Mouse (Mus musculus) frontal cortex, adult (tissue): ENCODE data around the gene Spn.
"Not testable (repeated sequence)": the region's sequence is repeated elsewhere in the genome, so short reads cannot be mapped to it uniquely, and the experiment has no call there.

Experiments used
- ATAC-seq: cut with Nextera tagmentation; 2 replicates; pipeline ENCODE4 v1.9.2; 2017; ENCODE audit warnings: mild to moderate bottlenecking, moderate library complexity, mixed read lengths; ENCODE audit not compliant: low TSS enrichment

Spn gene

DNA sequence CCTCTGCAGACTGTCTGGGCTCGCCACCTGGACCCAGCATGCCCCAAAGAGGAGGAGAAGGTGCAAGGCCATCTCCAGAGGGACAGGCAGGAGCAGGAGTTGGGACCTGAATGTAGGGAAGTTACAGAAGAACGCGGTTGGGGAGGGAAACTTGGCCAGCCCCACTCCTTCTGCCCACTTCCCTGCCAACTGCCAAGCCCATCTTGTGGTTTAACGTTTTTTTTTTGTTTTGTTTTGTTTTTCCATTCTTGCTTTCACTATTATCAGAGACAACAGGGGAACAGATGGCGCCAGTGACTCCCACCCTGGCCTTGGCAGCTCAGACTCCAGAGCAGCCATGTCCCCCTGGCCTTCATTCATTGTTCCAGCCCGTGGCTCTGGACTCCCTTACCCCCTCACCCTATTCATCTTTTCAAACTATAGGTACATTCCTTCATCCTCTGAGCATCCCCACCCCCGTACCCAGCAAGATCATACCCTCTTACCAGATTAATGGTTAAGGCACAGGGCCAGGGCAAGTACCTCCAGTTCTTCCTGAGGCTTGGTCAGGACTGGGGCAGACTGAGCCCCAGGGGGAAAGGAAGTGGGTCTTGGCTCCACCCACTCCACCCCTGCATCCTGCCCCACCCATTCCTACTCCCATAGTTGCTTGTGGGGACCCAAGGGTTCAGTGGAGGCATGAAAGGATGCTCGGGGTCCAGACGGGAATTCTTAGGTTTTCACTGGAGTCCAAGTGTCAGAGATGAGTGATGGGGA is at the start of gene Spn:
Gene Spn (minus strand): TSS at position 562 of the 756 bp plus-strand sequence.
- ATAC-seq = no peak

- ATAC-seq = no peak
These were observed 49.7 kb upstream of the Spn start for GRCm38 (mm10) chr7:127187351-127187750.

GRCm38 (mm10) chr7:127185601-127186000 is 48.0 kb upstream of the Spn start:
- ATAC-seq = peak; percentile 44; the same call in 1 of the 2 replicates

GRCm38 (mm10) chr7:127184720-127185119 is 47.1 kb upstream of the Spn start:
- ATAC-seq = no peak

DNA sequence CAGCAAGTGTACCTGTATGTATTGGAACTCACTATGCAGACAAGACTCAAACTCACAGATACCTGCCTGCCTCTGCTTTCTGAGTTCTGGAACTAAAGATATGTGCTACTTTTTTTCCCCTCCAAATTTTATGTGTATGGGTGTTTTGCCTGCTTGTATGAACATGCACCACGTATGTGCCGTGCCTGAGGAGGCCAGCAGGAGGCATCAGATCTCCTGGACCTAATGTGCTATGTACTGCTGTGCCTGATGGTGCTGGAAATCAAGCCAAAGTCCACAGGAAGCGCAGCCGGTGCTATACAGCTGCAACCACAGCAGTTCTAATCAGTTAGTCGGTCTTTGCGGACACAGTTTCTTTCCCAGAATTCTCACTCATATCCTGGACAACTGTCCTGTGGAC is 46.2 kb upstream of the Spn start:
- ATAC-seq = no peak

DNA sequence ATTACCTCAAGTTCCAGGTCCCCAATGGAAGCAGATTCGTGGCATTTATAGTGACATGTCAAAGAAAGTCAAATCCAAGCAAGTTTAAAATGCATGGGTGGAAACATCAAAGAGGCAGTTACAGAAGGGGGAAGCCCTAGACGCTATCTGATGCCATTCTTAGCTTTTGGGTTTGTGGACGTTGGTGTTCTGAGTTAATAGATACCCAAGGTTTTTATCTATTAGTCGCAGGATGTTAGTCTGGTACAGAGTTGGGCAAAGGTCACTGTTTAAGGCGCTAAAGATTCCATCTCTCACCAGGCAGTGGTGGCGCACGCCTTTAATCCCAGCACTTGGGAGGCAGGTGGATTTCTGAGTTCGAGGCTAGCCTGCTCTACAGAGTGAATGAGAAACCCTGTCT is 45.7 kb upstream of the Spn start:
- ATAC-seq = no peak

DNA sequence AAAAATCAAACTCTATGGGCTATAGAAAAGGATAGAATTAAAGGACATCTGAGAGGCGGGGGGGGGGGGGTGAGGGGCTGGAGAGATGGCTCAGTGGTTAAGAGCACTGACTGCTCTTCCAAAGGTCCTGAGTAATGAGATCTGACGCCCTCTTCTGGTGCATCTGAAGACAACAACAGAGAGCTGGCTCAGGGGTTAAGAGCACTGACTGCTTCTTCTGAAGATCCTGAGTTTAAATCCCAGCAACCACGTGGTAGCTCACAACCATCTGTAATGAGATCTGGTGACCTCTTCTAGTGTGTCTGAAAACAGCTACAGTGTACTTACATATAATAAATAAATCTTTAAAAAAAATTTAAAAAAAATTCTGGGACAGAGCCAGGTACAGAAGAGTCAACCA is 44.1 kb upstream of the Spn start:
- ATAC-seq = not testable (repeated sequence)

DNA sequence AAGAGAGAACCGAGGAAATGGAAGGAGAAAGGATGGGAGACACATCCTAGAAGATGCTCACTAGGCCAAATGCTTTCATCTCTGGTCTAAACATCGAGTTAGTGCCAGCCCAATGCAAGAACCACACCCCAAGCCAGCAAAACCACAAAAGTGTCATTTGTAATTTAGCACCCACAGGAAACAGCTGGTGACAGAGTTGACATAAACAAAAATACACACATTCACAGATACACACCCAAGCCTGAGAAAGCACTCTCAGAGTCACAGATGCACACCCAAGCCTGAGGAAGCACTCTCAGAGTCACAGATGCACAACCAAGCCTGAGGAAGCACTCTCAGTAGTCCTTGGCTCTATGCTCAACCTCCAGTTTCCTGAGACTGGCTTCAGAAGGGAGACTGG is 43.2 kb upstream of the Spn start:
- ATAC-seq = no peak

DNA sequence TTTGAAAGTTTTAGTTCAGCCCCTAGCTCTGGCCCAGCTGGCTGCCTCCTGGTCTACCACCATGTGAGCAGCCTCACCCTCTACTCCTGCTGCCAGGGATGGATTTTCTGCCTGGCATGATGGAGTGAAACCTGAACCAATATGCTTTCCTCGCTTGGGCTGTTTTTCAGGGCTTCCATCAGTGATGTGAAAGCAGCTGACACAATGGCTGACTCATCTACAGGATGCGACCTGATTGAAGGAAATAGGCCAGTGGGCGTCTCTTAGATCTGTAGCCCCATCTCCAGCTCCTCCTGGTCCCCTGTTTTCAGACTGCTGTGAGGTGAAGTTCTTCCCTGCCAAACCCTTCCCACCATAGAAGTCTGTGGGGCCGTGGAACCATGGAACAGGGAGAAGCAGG is 39.3 kb upstream of the Spn start:
- ATAC-seq = no peak

DNA sequence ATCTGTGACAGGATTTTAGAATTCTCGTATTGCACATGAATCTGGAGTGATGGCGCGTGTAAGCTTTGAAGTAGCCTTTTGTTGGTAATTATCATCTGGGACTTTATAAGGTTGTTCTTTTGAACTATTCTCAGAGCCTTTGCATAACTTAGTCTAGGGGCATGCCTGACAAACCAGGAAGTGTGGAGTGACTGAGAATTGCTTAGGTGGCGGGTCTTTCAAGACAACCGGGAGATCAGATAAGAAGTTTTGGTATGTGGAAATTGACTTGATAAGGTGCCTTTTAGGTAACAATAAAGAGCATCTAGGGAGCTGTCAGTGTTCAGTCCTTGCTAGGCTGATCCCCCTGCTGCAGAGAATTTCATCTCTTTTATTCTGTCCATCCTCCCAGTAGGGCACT is 28.9 kb upstream of the Spn start:
- ATAC-seq = no peak

DNA sequence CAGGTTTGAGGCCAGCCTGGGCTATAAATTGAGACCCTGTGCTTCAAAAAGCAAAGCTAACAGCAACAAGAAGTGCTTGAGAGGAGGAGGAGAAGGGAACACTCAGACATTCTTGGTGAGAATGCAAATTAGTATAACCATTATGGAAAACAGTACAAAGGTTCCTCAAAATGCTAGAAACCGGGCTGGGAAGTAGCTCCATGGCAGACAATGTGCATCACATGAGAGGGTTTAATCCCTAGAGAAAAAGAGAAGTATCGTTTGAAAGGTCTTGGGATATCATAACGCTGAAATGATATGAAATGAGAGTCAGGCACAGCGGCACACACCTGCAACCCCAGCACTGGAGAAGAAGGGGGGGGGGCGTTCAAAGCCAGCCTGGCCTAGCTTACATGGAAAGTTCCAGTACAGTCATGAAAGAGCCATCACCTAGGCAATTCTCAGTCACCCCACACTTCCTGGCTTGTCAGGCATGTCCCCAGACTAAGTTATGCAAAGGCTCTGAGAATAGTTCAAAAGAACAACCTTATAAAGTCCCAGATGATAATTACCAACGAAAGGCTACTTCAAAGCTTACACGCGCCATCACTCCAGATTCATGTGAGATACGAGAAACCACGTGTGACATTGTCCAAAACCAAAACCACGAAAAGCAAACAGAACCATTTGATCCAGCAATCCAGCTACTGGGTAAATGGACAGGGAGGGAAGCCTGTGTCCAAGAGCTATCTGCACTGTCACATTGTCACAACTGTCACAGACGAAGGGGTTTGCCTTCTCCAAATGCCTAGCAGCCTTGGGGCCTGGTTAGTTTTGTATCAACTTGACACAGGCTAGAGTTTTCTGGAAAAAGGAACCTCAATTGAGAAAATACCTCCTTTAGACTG is 28.2 kb upstream of the Spn start:
- no peak for ATAC-seq

GRCm38 (mm10) chr7:127164002-127164401 is 26.4 kb upstream of the Spn start:
- no peak for ATAC-seq

DNA sequence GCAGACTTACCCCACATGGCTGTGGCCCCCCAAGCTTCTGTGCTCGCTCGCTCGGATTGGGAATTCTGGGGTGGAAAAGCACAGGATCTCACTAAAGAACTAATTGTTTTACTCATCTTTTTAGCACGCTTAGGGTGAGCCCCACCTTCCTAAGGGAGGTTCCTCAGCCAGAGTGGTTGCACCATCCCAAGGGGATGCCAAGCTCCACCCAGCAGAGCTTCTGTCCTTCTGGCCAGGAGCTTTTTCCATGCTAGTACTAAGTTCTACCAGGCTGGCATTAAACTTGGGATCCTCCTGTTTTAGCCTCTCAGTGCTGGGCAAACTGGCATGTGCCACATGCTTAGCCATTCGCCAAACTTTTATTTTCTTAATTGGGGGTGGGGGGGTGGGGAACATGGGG is 24.9 kb upstream of the Spn start:
- ATAC-seq = no peak

- no peak for ATAC-seq
These were observed 19.9 kb upstream of the Spn start for GRCm38 (mm10) chr7:127157548-127157947.

- no peak for ATAC-seq
These were observed 15.9 kb upstream of the Spn start for GRCm38 (mm10) chr7:127153477-127153876.

GRCm38 (mm10) chr7:127152464-127152863 is 14.8 kb upstream of the Spn start:
- no peak for ATAC-seq

- no peak for ATAC-seq
These were observed 10.3 kb upstream of the Spn start for GRCm38 (mm10) chr7:127147901-127148300.

- no peak for ATAC-seq
These were observed 8.6 kb upstream of the Spn start for GRCm38 (mm10) chr7:127146267-127146603.

DNA sequence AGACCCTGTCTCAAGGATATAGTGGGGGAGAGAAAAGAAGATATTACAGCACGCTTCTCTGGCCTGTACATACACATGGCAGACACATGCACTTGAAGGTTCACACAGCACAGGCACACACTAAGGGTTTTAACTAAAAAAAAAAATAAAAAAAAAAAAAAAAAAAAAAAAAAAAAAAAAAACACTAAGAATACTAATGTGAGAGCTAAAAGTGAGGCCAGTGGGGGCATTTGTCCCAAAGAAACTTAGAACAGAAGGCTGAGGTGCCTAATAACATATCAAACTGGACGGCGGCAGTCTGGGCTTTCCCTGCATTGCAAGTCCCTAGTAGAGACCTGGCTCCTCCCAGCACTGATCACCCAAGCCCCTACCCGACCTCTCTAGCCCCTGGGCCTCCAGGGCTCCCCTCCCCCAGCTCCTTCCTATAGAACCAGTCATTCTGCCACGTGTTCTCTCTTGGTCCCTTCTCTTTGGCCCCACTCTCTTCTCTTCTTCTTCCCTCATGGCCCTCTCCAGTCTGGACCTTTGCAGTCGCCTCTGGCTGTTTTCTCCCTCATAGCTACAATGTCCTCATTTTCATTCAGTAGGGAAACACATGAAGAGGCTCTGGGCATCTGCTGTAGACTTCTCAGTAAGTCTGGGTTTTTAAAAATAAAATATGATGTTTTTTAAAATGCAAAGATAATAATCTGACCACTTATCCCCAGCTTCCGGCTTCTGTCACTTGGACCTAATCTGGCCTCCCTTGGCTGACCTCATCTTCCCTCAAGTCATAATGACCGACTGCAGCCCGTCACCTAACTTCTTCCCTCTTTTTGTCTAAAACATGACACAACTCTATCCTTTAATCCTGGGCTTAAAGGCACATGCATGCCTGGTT is 8.0 kb upstream of the Spn start:
- no peak for ATAC-seq

GRCm38 (mm10) chr7:127144412-127144811 is 6.8 kb upstream of the Spn start:
- ATAC-seq = no peak

- no peak for ATAC-seq
These were observed 5.0 kb upstream of the Spn start for GRCm38 (mm10) chr7:127142666-127143065.

- no peak for ATAC-seq
These were observed 4.6 kb upstream of the Spn start for GRCm38 (mm10) chr7:127142214-127142613.
